Mouse (Mus musculus): Measurements from ENCODE around the gene Slc7a1. TPM values are rescaled to one million over a fixed set of nuclear protein-coding genes. Genes with fewer than 3 reads are reported as not detected.

Slc7a1 gene
- polyA plus RNA-seq, 1 experiment from 2014 or later = 22.5 TPM

DNA sequence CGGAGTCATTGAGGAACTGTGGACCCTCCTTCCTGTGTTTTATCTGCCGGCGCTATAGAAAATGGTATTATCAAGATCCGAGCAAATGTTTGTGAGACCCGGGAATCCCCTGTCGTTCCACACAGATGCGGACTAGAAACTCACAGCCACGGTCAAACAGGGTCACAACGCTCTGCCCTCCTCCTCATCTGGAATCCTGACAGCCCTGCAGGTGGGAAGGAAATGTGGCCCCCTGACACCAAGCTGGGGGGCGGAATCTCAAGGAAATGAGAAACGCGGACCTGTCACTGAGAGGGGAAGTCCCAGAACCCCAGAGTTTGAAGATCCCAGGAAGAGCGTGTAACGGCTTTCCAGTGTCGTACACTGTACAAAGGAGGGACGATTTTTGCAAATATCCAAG lies 46.3 kb downstream of the Slc7a1 start:
- ATAC-seq = no peak
- no peak overlapping the region for H3K27ac ChIP-seq (ENCODE audit: low read length)
- H3K9me3 ChIP-seq (ENCODE audit: control insufficient read depth, low read length) = no peaks in the 10 kb centered on the region
- no peaks in the 10 kb centered on the region for H3K4me1 ChIP-seq (ENCODE audit: control insufficient read depth, insufficient read depth, low read length)
- 0 out of 2 replicates have a peak, but pooled peaks cover 4% of the 10 kb centered on the region for H3K36me3 ChIP-seq (ENCODE audit: control insufficient read depth, insufficient read depth, low read length)
- no peak overlapping the region for H3K4me2 ChIP-seq (ENCODE audit: low read depth, low read length)
- H3K4me3 ChIP-seq (ENCODE audit: low read length) = no peak overlapping the region
- WGBS = 64% methylated on average over 16 of the region's 16 CpGs
- no peaks in the 10 kb centered on the region for H3K27me3 ChIP-seq (replicated peaks; ENCODE audit: control insufficient read depth, insufficient read depth, low read length)
- no peak overlapping the region for H3K9ac ChIP-seq (ENCODE audit: low read depth, low read length)

DNA sequence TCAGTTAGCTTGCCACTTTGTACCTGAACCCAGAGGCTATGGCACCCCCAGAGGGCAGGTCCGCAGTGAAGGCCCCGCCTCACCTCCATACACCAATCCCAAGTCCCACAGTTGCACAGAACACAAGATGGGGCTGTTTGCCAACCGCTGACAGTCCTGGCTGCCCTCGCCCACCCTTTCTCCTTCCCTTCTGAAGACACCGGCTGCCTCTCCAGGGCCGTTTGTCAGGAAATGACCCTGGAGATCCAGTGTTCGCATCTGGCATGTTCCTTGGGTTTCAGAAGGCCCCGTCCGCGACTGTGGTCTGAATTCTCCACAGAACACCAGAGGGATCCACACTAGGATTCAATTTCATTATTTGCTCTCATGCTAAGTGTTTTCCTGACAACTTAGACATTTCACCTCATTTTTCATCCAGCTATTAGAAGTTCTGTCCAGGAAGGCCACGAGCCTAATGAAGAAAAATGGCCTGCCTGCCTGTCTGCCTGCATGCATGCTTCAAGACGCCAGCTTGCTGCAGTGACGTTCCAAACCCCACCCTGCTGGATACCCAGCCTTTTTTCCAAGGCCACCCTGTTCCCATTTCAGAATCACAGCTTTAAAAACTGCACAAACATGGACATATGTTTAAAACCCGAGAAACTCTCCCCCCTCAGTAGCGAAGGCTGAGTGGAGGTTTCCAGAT lies 50.2 kb downstream of the Slc7a1 start:
- Histone ChIP-seq H3K4me1 (ENCODE audit: control insufficient read depth, insufficient read depth, low read length) (no peaks in the 10 kb centered on the region), H3K27me3 (replicated peaks; ENCODE audit: control insufficient read depth, insufficient read depth, low read length) (no peaks in the 10 kb centered on the region), H3K27ac (ENCODE audit: low read length) (0 out of 2 replicates have a peak overlapping the region, but pooled peaks have one; percentile 4), H3K4me3 (ENCODE audit: low read length) (no peak overlapping the region), H3K9me3 (ENCODE audit: control insufficient read depth, low read length) (no peaks in the 10 kb centered on the region), H3K36me3 (ENCODE audit: control insufficient read depth, insufficient read depth, low read length) (0 out of 2 replicates have a peak, but pooled peaks cover 2% of the 10 kb centered on the region), H3K4me2 (ENCODE audit: low read depth, low read length) (no peak overlapping the region), H3K9ac (ENCODE audit: low read depth, low read length) (no peak overlapping the region)
- peak; percentile 40; the same call in 1 of the 2 replicates for ATAC-seq
- WGBS = 60% methylated on average over 15 of the region's 15 CpGs

DNA sequence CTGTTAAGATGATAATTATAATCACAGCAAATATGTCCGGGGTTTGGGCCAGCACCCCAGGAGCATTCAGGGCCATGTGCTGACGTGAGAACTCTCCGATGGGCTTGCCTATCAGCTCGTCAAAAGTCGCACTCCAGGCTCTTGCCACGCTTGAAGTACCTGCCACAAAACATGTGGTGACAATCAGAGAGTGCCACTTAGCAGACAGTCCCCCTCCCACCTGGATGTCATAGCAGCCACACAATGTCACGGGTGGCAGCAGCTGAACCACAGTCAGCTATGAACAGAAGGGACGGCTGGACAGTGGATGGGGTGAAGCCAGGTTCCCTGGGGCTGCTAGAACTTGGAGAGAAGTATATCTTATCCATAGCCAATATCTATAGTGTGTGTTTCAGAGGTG lies 51.6 kb downstream of the Slc7a1 start:
- WGBS = 84% methylated on average over 8 of the region's 8 CpGs
- no peaks in the 10 kb centered on the region for H3K9me3 ChIP-seq (ENCODE audit: control insufficient read depth, low read length)
- no peak for ATAC-seq
- H3K27me3 ChIP-seq (replicated peaks; ENCODE audit: control insufficient read depth, insufficient read depth, low read length) = no peaks in the 10 kb centered on the region
- no peak overlapping the region for H3K4me3 ChIP-seq (ENCODE audit: low read length)
- H3K4me1 ChIP-seq (ENCODE audit: control insufficient read depth, insufficient read depth, low read length) = no peaks in the 10 kb centered on the region
- no peak overlapping the region for H3K9ac ChIP-seq (ENCODE audit: low read depth, low read length)
- H3K4me2 ChIP-seq (ENCODE audit: low read depth, low read length) = no peak overlapping the region
- H3K27ac ChIP-seq (ENCODE audit: low read length) = no peak overlapping the region
- no peaks in the 10 kb centered on the region for H3K36me3 ChIP-seq (ENCODE audit: control insufficient read depth, insufficient read depth, low read length)

DNA sequence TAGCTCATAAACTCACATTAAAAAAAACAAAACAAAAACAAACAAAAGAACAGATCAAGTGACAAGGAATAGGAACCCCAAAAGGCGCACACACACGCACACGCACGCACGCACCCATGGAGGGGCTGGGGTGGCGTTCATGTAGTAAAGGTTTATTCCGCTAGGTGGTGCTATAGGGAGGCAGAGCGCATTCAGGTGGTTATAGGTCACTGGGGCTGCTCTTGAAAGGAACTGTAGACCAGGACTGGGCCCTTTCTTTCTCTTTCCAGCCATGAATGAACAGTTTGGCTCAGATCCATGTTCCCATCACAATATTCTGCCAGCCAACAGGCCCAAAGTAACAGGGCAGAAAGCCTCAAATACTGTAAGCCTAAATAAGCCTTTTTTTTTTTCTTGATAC lies 53.2 kb downstream of the Slc7a1 start:
- Histone ChIP-seq H3K27me3 (replicated peaks; ENCODE audit: control insufficient read depth, insufficient read depth, low read length) (no peaks in the 10 kb centered on the region), H3K36me3 (ENCODE audit: control insufficient read depth, insufficient read depth, low read length) (no peaks in the 10 kb centered on the region), H3K4me3 (ENCODE audit: low read length) (no peak overlapping the region), H3K9me3 (ENCODE audit: control insufficient read depth, low read length) (no peaks in the 10 kb centered on the region), H3K4me2 (ENCODE audit: low read depth, low read length) (no peak overlapping the region), H3K4me1 (ENCODE audit: control insufficient read depth, insufficient read depth, low read length) (no peaks in the 10 kb centered on the region; the same call in none of the 2 replicates), H3K9ac (ENCODE audit: low read depth, low read length) (no peak overlapping the region), H3K27ac (ENCODE audit: low read length) (no peak overlapping the region)
- 88% methylated on average over 8 of the region's 8 CpGs for WGBS
- ATAC-seq = no peak

DNA sequence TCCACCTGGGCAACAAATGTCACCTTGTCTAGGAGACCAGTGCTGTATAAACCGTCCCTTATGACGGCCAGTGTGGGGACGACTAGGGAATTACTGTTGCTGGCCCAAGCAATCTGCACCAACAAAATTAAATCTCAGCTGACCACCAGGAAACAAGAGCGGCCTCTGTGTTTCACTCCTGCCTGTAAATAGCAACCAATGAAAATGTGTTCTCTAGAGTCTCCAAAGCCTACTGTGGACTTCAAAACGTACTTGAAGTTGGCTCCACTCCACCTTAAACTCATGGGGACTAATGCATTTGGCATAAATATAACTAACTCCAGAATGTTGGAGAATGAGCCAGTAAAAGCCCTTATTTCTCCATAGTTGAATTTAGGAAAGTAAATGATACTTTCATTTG lies 55.3 kb downstream of the Slc7a1 start:
- Histone ChIP-seq H3K27ac (ENCODE audit: low read length) (no peak overlapping the region), H3K4me1 (ENCODE audit: control insufficient read depth, insufficient read depth, low read length) (no peaks in the 10 kb centered on the region; the same call in none of the 2 replicates), H3K9me3 (ENCODE audit: control insufficient read depth, low read length) (no peaks in the 10 kb centered on the region), H3K9ac (ENCODE audit: low read depth, low read length) (no peak overlapping the region), H3K4me3 (ENCODE audit: low read length) (no peak overlapping the region), H3K36me3 (ENCODE audit: control insufficient read depth, insufficient read depth, low read length) (no peaks in the 10 kb centered on the region), H3K4me2 (ENCODE audit: low read depth, low read length) (no peak overlapping the region), H3K27me3 (replicated peaks; ENCODE audit: control insufficient read depth, insufficient read depth, low read length) (no peaks in the 10 kb centered on the region)
- no peak for ATAC-seq
- 66% methylated on average over 5 of the region's 5 CpGs for WGBS

DNA sequence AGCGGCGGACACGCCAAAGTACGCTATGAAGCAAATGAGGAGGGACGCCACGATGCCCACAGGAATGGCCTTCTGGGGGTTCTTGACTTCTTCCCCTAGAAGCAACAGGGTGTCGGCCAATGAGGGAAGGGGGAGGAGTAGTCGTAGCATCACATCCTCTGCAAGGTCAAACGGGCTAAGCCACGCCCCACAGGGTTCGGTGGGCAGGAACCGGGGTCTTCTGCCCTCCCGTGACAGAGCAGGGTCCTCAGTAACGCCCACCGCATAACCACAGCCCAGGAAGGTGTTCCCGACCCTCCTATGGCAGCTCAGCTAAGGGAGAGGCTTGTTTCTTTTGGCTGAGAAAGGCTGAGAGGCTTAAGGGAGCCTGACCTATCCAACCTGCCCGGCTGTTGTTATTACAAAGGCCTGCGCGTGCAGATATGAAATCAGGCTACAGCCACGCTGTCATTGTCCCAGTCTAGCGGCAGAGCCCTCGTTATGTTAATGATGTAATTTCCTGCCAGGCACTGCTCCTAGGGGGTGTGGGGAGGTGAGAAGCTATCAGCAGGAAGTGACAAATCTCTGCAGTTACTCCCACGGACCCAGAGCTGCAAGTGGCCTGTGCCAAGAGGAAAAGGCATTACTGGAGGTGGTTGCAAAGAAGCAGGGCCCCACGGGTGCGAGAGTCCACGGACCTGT lies 57.5 kb downstream of the Slc7a1 start:
- H3K4me1 ChIP-seq (ENCODE audit: control insufficient read depth, insufficient read depth, low read length) = no peaks in the 10 kb centered on the region; the same call in none of the 2 replicates
- ATAC-seq = peak; percentile 84
- H3K9me3 ChIP-seq (ENCODE audit: control insufficient read depth, low read length) = no peaks in the 10 kb centered on the region
- peak overlapping the region; percentile 38 for H3K9ac ChIP-seq (ENCODE audit: low read depth, low read length)
- peak overlapping the region; percentile 52 for H3K27ac ChIP-seq (ENCODE audit: low read length)
- peak overlapping the region; percentile 40 for H3K4me2 ChIP-seq (ENCODE audit: low read depth, low read length)
- WGBS = 32% methylated on average over 26 of the region's 26 CpGs
- H3K27me3 ChIP-seq (replicated peaks; ENCODE audit: control insufficient read depth, insufficient read depth, low read length) = no peaks in the 10 kb centered on the region
- peak overlapping the region; percentile 22; the same call in 1 of the 2 replicates for H3K4me3 ChIP-seq (ENCODE audit: low read length)
- H3K36me3 ChIP-seq (ENCODE audit: control insufficient read depth, insufficient read depth, low read length) = no peaks in the 10 kb centered on the region

DNA sequence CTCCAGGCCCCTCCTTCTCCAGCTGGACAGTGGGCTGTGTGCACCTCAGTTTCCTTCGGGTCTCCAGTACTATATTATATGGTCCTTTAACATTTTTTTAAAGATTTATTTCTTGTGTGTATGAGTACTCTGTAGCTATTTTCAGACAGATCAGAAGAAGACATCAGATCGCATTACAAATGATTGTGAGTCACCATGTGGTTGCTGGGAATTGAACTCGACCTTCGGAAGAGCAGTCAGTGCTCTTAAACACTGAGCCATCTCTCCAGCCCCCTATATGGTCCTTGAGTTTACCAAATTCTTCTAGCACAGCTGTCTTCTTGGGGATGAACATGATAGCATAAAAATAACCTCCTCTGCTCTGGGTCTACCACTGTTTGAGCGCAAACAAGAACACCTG lies 60.6 kb downstream of the Slc7a1 start:
- H3K4me1 ChIP-seq (ENCODE audit: control insufficient read depth, insufficient read depth, low read length) = no peaks in the 10 kb centered on the region; the same call in none of the 2 replicates
- no peaks in the 10 kb centered on the region for H3K9me3 ChIP-seq (ENCODE audit: control insufficient read depth, low read length)
- 91% methylated on average over 5 of the region's 5 CpGs for WGBS
- no peak overlapping the region for H3K9ac ChIP-seq (ENCODE audit: low read depth, low read length)
- H3K27me3 ChIP-seq (replicated peaks; ENCODE audit: control insufficient read depth, insufficient read depth, low read length) = no peaks in the 10 kb centered on the region
- no peak overlapping the region for H3K4me3 ChIP-seq (ENCODE audit: low read length)
- H3K27ac ChIP-seq (ENCODE audit: low read length) = no peak overlapping the region
- no peak overlapping the region for H3K4me2 ChIP-seq (ENCODE audit: low read depth, low read length)
- H3K36me3 ChIP-seq (ENCODE audit: control insufficient read depth, insufficient read depth, low read length) = 0 out of 2 replicates have a peak, but pooled peaks cover 2% of the 10 kb centered on the region
- ATAC-seq = no peak

DNA sequence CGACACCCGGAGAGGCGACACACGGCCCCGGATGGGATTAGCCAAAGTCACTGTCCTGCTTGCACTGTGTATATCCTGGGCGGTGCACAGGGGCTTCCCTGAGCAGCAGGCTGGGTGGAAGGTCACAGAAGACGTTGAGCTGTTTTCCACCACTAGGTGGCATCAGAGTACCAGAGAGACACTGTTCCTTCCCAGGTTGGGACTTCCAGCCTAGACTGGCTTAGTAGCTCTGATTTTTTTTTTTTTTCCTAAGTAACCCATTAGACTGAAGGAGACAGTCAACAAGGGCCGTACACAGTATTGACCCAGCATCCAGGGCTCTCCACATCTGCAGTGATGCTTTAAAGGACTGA lies 67.1 kb downstream of the Slc7a1 start:
- peak; percentile 77 for ATAC-seq
- Histone ChIP-seq H3K9me3 (ENCODE audit: control insufficient read depth, low read length) (no peaks in the 10 kb centered on the region), H3K4me3 (ENCODE audit: low read length) (no peak overlapping the region), H3K36me3 (ENCODE audit: control insufficient read depth, insufficient read depth, low read length) (peaks cover 8% of the 10 kb centered on the region; the same call in 1 of the 2 replicates), H3K27me3 (replicated peaks; ENCODE audit: control insufficient read depth, insufficient read depth, low read length) (no peaks in the 10 kb centered on the region), H3K4me1 (ENCODE audit: control insufficient read depth, insufficient read depth, low read length) (no peaks in the 10 kb centered on the region), H3K27ac (ENCODE audit: low read length) (no peak overlapping the region), H3K9ac (ENCODE audit: low read depth, low read length) (no peak overlapping the region), H3K4me2 (ENCODE audit: low read depth, low read length) (no peak overlapping the region)
- 22% methylated on average over 8 of the region's 8 CpGs for WGBS

DNA sequence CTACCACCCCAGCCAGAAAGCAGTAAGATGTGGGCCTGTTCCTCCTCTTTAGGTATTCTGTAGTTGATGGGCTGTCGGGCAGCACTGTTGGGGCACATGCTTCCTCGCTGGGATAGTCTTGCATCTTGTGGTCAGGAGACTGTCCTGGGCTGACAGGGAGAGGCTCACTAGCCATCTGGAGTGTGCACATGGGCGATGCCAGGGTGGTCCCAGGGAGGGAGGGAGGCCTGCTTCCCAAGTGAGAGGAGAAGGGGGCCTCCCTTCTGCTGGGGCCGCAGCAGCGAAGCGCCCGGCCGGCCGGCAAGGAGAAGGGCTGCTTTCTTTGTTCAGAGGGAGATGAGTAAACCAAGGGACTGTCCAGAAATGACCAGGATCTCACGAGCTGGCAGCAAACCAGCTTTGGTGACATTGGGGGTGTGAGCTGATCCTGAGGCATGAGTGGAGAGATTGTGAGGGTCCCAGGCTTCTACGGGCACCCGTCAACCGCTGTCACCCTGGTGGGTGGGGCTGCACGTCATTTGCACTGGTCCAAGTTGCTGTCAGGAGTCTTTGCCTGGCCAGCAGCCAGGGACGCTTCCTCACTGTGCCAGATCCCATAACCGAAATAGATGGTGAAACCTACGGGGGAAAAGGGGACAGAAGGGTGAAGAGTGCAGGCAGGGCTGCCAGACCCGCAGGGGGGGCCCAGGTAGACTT lies 67.6 kb downstream of the Slc7a1 start:
- Histone ChIP-seq H3K4me1 (ENCODE audit: control insufficient read depth, insufficient read depth, low read length) (no peaks in the 10 kb centered on the region), H3K36me3 (ENCODE audit: control insufficient read depth, insufficient read depth, low read length) (peaks cover 8% of the 10 kb centered on the region; the same call in 1 of the 2 replicates), H3K4me3 (ENCODE audit: low read length) (no peak overlapping the region), H3K27me3 (replicated peaks; ENCODE audit: control insufficient read depth, insufficient read depth, low read length) (no peaks in the 10 kb centered on the region), H3K4me2 (ENCODE audit: low read depth, low read length) (no peak overlapping the region), H3K9me3 (ENCODE audit: control insufficient read depth, low read length) (no peaks in the 10 kb centered on the region), H3K9ac (ENCODE audit: low read depth, low read length) (no peak overlapping the region), H3K27ac (ENCODE audit: low read length) (no peak overlapping the region)
- 86% methylated on average over 18 of the region's 18 CpGs for WGBS
- ATAC-seq = peak; percentile 16; the same call in 1 of the 2 replicates
